Mouse (Mus musculus): ENCODE measurements around the gene Klhdc8a. TPM values are rescaled to one million over a fixed set of nuclear protein-coding genes. Genes with fewer than 3 reads are reported as not detected.

The Klhdc8a gene
- not detected for polyA plus RNA-seq (2017; shearing (Covaris generic))

GRCm38 (mm10) chr1:132298425-132298800 is at the start of gene Klhdc8a:
Gene Klhdc8a, plus strand, starts transcription at chr1:132298626.

GRCm38 (mm10) chr1:132315889-132316624 is 17.6 kb downstream of the Klhdc8a start, which contains the start of gene Nuak2:
Gene Nuak2, plus strand, starts transcription at chr1:132316126.

Other genes starting within 250 kb of the Klhdc8a start
- 71.5 TPM for gene Mfsd4a, start 230.6 kb upstream of the Klhdc8a start, polyA plus RNA-seq (2017; shearing (Covaris generic))
- gene Cdk18, start 158.9 kb upstream of the Klhdc8a start, polyA plus RNA-seq (2017; shearing (Covaris generic)), result not detected
- gene Lemd1, start 107.2 kb upstream of the Klhdc8a start, polyA plus RNA-seq (2017; shearing (Covaris generic)), result not detected
- gene AC124108.1, start 107.2 kb upstream of the Klhdc8a start, polyA plus RNA-seq (2017; shearing (Covaris generic)), result not detected
- not detected for gene Gm10188, start 68.9 kb upstream of the Klhdc8a start, polyA plus RNA-seq (2017; shearing (Covaris generic))
- 1.4 TPM for gene Nuak2, start 17.5 kb downstream of the Klhdc8a start, polyA plus RNA-seq (2017; shearing (Covaris generic))
- gene Tmcc2, start 92.7 kb downstream of the Klhdc8a start, polyA plus RNA-seq (2017; shearing (Covaris generic)), result not detected
- gene Dstyk, start 118.9 kb downstream of the Klhdc8a start, polyA plus RNA-seq (2017; shearing (Covaris generic)), result 8.9 TPM
- gene Rbbp5, start 178.7 kb downstream of the Klhdc8a start, polyA plus RNA-seq (2017; shearing (Covaris generic)), result 36.6 TPM
- gene Tmem81, start 207.6 kb downstream of the Klhdc8a start, polyA plus RNA-seq (2017; shearing (Covaris generic)), result 4.8 TPM
- not detected for gene Cntn2, start 244.6 kb downstream of the Klhdc8a start, polyA plus RNA-seq (2017; shearing (Covaris generic))

Data from effector memory CD4-positive, alpha-beta T cell, adult 5 months (primary cell).